In genomic region chr15:99222794-99223584, GRCm38 (mm10) we compare ENCODE assay signal across 8 mouse cellular contexts. TPM values are rescaled to one million over a fixed set of nuclear protein-coding genes. Genes with fewer than 3 reads are reported as not detected.
DNase-seq lines count a peak whose midpoint lies in the region; ATAC-seq and TF ChIP-seq lines count a peak whose summit lies in the region.

No protein-coding gene starts in this region.

- 8% methylated on average over 18 of the region's 18 CpGs for WGBS in lung, embryonic 15.5 days
- 5% methylated on average over 18 of the region's 18 CpGs for WGBS in forebrain, embryonic 10.5 days
- 7% methylated on average over 18 of the region's 18 CpGs for WGBS in limb, embryonic 12.5 days
- 3% methylated on average over 18 of the region's 18 CpGs for WGBS in olfactory bulb, adult 2 months

- no peak for DNase-seq in lung, postnatal 36 days
- no peak for DNase-seq in forebrain, embryonic 10.5 days (ENCODE audit: extremely low spot score, low spot score)
- DNase-seq in c-Kit-positive CD71-positive TER-119-positive erythroid progenitor cells, embryonic 14.5 days (ENCODE audit: low spot score): no peak
- no peak for DNase-seq in layer of hippocampus, adult 11-12 months (ENCODE audit: low spot score)
- no peak for DNase-seq in layer of hippocampus, adult 9-11 months

- no peak for TF ChIP-seq POLR2A in olfactory bulb, adult 2 months (IDR thresholded peaks at IDR 0.05; ENCODE audit: insufficient read depth, low read depth, low read length)

- peaks cover 89% of the 10 kb centered on the region for H3K27me3 ChIP-seq in lung, embryonic 15.5 days
- H3K27me3 ChIP-seq in forebrain, embryonic 10.5 days (ENCODE audit: poor library complexity, severe bottlenecking): peaks cover 90% of the 10 kb centered on the region
- peaks cover 83% of the 10 kb centered on the region for H3K27me3 ChIP-seq in limb, embryonic 12.5 days

- ATAC-seq in lung, embryonic 15.5 days (ENCODE audit: borderline replicate concordance, extremely low read depth, low FRiP score, low TSS enrichment): no peak
- ATAC-seq in limb, embryonic 12.5 days (ENCODE audit: insufficient number of reproducible peaks, insufficient read depth, low FRiP score, low TSS enrichment, low read depth): no peak

- TF ChIP-seq CTCF in olfactory bulb, adult 2 months (IDR thresholded peaks at IDR 0.05; ENCODE audit: insufficient read depth, low read depth, low read length): no peak

- peak overlapping the region; percentile 75 for H3K4me2 ChIP-seq in lung, embryonic 15.5 days
- peak overlapping the region; percentile 76 for H3K4me2 ChIP-seq in limb, embryonic 12.5 days

- 0 out of 2 replicates have a peak overlapping the region, but pooled peaks have one; percentile 8 for H3K9ac ChIP-seq in lung, embryonic 15.5 days
- 0 out of 2 replicates have a peak overlapping the region, but pooled peaks have one; percentile 31 for H3K9ac ChIP-seq in limb, embryonic 12.5 days (replicated peaks)

- peak overlapping the region; percentile 40 for H3K4me3 ChIP-seq in lung, embryonic 15.5 days
- H3K4me3 ChIP-seq in forebrain, embryonic 10.5 days: peak overlapping the region; percentile 50
- peak overlapping the region; percentile 43 for H3K4me3 ChIP-seq in limb, embryonic 12.5 days (replicated peaks)
- peak overlapping the region; percentile 72 for H3K4me3 ChIP-seq in olfactory bulb, adult 2 months (ENCODE audit: insufficient read depth, low read depth, low read length)

- no peak overlapping the region for H3K27ac ChIP-seq in lung, embryonic 15.5 days
- H3K27ac ChIP-seq in forebrain, embryonic 10.5 days: no peak overlapping the region
- no peak overlapping the region for H3K27ac ChIP-seq in limb, embryonic 12.5 days
- H3K27ac ChIP-seq in olfactory bulb, adult 2 months (ENCODE audit: insufficient read depth, low read depth, low read length): peak overlapping the region; percentile 91

- H3K4me1 ChIP-seq in lung, embryonic 15.5 days: peaks cover 35% of the 10 kb centered on the region
- peaks cover 61% of the 10 kb centered on the region for H3K4me1 ChIP-seq in forebrain, embryonic 10.5 days
- H3K4me1 ChIP-seq in limb, embryonic 12.5 days (replicated peaks): peaks cover 62% of the 10 kb centered on the region
- peaks cover 53% of the 10 kb centered on the region for H3K4me1 ChIP-seq in olfactory bulb, adult 2 months (ENCODE audit: control insufficient read depth, insufficient read depth, low read length)

- H3K36me3 ChIP-seq in lung, embryonic 15.5 days: no peaks in the 10 kb centered on the region
- H3K36me3 ChIP-seq in forebrain, embryonic 10.5 days (replicated peaks): no peaks in the 10 kb centered on the region
- no peaks in the 10 kb centered on the region for H3K36me3 ChIP-seq in limb, embryonic 12.5 days

- H3K9me3 ChIP-seq in lung, embryonic 15.5 days: no peaks in the 10 kb centered on the region
- H3K9me3 ChIP-seq in forebrain, embryonic 10.5 days: no peaks in the 10 kb centered on the region
- H3K9me3 ChIP-seq in limb, embryonic 12.5 days: no peaks in the 10 kb centered on the region

RNA-seq across cellular contexts. Expression of gene Kcnh3, which starts 1.7 kb away (rescaled TPM):
- polyA plus RNA-seq in lung, embryonic 15.5 days (2015; fragmentation: Nextera tagmentation; extraction: Ambion mirVana): 0.65 and 0.79 TPM in 2 replicates
- polyA plus RNA-seq in forebrain, embryonic 10.5 days (2016; fragmentation: Nextera tagmentation; extraction: Ambion mirVana): 0.17 TPM in 1 of 2 replicates, not detected in the other
- polyA plus RNA-seq in limb, embryonic 12.5 days (2016; fragmentation: Nextera tagmentation; extraction: Ambion mirVana): 0.13 and 0.24 TPM in 2 replicates
- polyA plus RNA-seq in olfactory bulb, adult 2 months (2012; ENCODE audit: insufficient read depth, insufficient read length, low replicate concordance, missing spikeins): not detected in 2 replicates

RNA-seq across cellular contexts. Expression of gene Mcrs1, which starts 28.8 kb away (rescaled TPM):
- 141 TPM in 2 replicates for polyA plus RNA-seq in lung, embryonic 15.5 days (2015; fragmentation: Nextera tagmentation; extraction: Ambion mirVana)
- polyA plus RNA-seq in forebrain, embryonic 10.5 days (2016; fragmentation: Nextera tagmentation; extraction: Ambion mirVana): 192 and 203 TPM in 2 replicates
- 154 and 158 TPM in 2 replicates for polyA plus RNA-seq in limb, embryonic 12.5 days (2016; fragmentation: Nextera tagmentation; extraction: Ambion mirVana)
- polyA plus RNA-seq in olfactory bulb, adult 2 months (2012; ENCODE audit: insufficient read depth, insufficient read length, low replicate concordance, missing spikeins): not detected in 2 replicates
